Mouse (Mus musculus) small intestine, adult 2 months (tissue): Measurements from ENCODE around the gene Bin2.

Experiments used
- CTCF ChIP-seq: fragments of 200-500 bp; IDR thresholded peaks from 2 replicates; pipeline ENCODE4 v1.5.1; 2012; ENCODE audit warnings: low read depth, mild to moderate bottlenecking, control low read depth, inconsistent platforms, low read length, moderate library complexity, mixed read lengths; ENCODE audit not compliant: insufficient replicate concordance, insufficient read length; ENCODE audit errors: extremely low read depth
- POLR2A ChIP-seq: fragments of 200-500 bp; IDR thresholded peaks from 2 replicates; pipeline ENCODE4 v1.6.1; 2012; ENCODE audit warnings: low read depth, mild to moderate bottlenecking, control low read depth, inconsistent platforms, low read length, moderate library complexity

GRCm38 (mm10) chr15:100623754-100624153, 45.6 kb downstream of the Bin2 start:
- TF ChIP-seq CTCF = no peak
- no peak for TF ChIP-seq POLR2A
